Mouse (Mus musculus) CH12.LX (cell line): ENCODE results near the gene Atp6v0c. TPM values are rescaled to one million over a fixed set of nuclear protein-coding genes. Genes with fewer than 3 reads are reported as not detected.
A peak's percentile ranks its signal among the peaks of the same experiment; 100 is the strongest.
"Not testable (repeated sequence)": the region's sequence is repeated elsewhere in the genome, so short reads cannot be mapped to it uniquely, and the experiment has no call there.

Source experiments
- DNase-seq: peaks from one replicate; pipeline ENCODE4 v3.0.0-alpha.2; 2013; ENCODE audit errors: extremely low read depth
- H3K27ac ChIP-seq: 2 replicates; pipeline ENCODE4 v1.5.1; 2012; ENCODE audit warnings: low read depth, mild to moderate bottlenecking, control low read depth, moderate library complexity; ENCODE audit not compliant: insufficient read depth
- H3K27me3 ChIP-seq: replicated peaks from 2 replicates; pipeline ENCODE3; 2012; ENCODE audit warnings: inconsistent platforms
- H3K36me3 ChIP-seq, 2 experiments: replicated peaks in 1 of 2; 2 replicates each; pipeline versions ENCODE3 to v1.6.1; 2012; ENCODE audit warnings: inconsistent platforms in 1 of 2, low read length in 1 of 2, mild to moderate bottlenecking in 1 of 2, mixed read lengths in 1 of 2, moderate library complexity in 1 of 2; ENCODE audit not compliant: control insufficient read depth in 1 of 2, insufficient read depth in 1 of 2
- H3K4me1 ChIP-seq, 2 experiments: 2 replicates each; pipeline ENCODE4 v1.6.1; 2012; ENCODE audit warnings: inconsistent platforms in 1 of 2, moderate library complexity in 1 of 2; ENCODE audit not compliant: insufficient read depth in 2 of 2, control insufficient read depth in 1 of 2
- H3K4me2 ChIP-seq: 2 replicates; pipeline ENCODE4 v1.6.1; 2012; ENCODE audit warnings: low read depth, mild to moderate bottlenecking, control low read depth; ENCODE audit not compliant: poor library complexity, insufficient read depth, severe bottlenecking
- H3K4me3 ChIP-seq, 3 experiments: fragments of 150-350 bp in 1 of 3; sonication (generic) in 1 of 3; replicated peaks in 1 of 3; 2 replicates each; pipeline versions ENCODE3 to v1.5.1; 2011 to 2012; ENCODE audit warnings: low read depth in 2 of 3, low read length in 2 of 3, mild to moderate bottlenecking in 2 of 3, moderate library complexity in 2 of 3, control low read depth in 1 of 3, improper control_type of control experiment in 1 of 3, inconsistent platforms in 1 of 3, mixed read lengths in 1 of 3; ENCODE audit not compliant: poor library complexity in 1 of 3
- H3K79me2 ChIP-seq: replicated peaks from 2 replicates; pipeline ENCODE4 v1.6.1; 2012; ENCODE audit warnings: mild to moderate bottlenecking, moderate library complexity; ENCODE audit not compliant: control insufficient read depth, poor library complexity, insufficient read depth, severe bottlenecking; ENCODE audit errors: extremely low read depth
- H3K9ac ChIP-seq: 2 replicates; pipeline ENCODE4 v1.6.1; 2012; ENCODE audit warnings: low read depth, mild to moderate bottlenecking, control low read depth, moderate library complexity; ENCODE audit not compliant: insufficient read depth
- H3K9me3 ChIP-seq: replicated peaks from 2 replicates; pipeline ENCODE3; 2012; ENCODE audit warnings: low read length, inconsistent platforms, mixed read lengths
- CHD1 ChIP-seq: IDR thresholded peaks from 2 replicates; pipeline ENCODE4 v1.6.1; 2012; ENCODE audit warnings: low read depth, low read length, improper control_type of control experiment, inconsistent platforms
- CTCF ChIP-seq, 2 experiments: IDR thresholded peaks in 1 of 2; conservative IDR thresholded peaks in 1 of 2; 2 replicates each; pipeline ENCODE4 v1.5.1; 2011 to 2012; ENCODE audit warnings: low read depth in 2 of 2, low read length in 2 of 2, improper control_type of control experiment in 1 of 2, inconsistent platforms in 1 of 2, mild to moderate bottlenecking in 1 of 2, moderate library complexity in 1 of 2
- EP300 ChIP-seq: IDR thresholded peaks from 2 replicates; pipeline ENCODE4 v1.6.1; 2011; ENCODE audit warnings: low read length, improper control_type of control experiment
- HCFC1 ChIP-seq: IDR thresholded peaks from 2 replicates; pipeline ENCODE4 v1.6.1; 2012; ENCODE audit warnings: low read depth, mild to moderate bottlenecking, inconsistent platforms, low read length, improper control_type of control experiment
- IRF4 ChIP-seq: IDR thresholded peaks from 2 replicates; pipeline ENCODE4 v1.6.1; 2014; ENCODE audit warnings: low read depth, mild to moderate bottlenecking, inconsistent platforms, low read length, improper control_type of control experiment
- JUND ChIP-seq: conservative IDR thresholded peaks from 2 replicates; pipeline ENCODE4 v1.6.1; 2011; ENCODE audit warnings: low read depth, low read length, improper control_type of control experiment
- NELFE ChIP-seq: IDR thresholded peaks from 2 replicates; pipeline ENCODE4 v1.6.1; 2011; ENCODE audit warnings: low read depth, low read length, improper control_type of control experiment
- RCOR1 ChIP-seq: conservative IDR thresholded peaks from 2 replicates; pipeline ENCODE4 v1.6.1; 2012; ENCODE audit warnings: low read depth, mild to moderate bottlenecking, inconsistent platforms, low read length, improper control_type of control experiment
- ZC3H11A ChIP-seq: IDR thresholded peaks from 2 replicates; pipeline ENCODE4 v1.6.1; 2012; ENCODE audit warnings: low read depth, mild to moderate bottlenecking, inconsistent platforms, low read length, improper control_type of control experiment
- ZNF384 ChIP-seq: IDR thresholded peaks from 2 replicates; pipeline ENCODE4 v1.6.1; 2012; ENCODE audit warnings: low read depth, low read length, improper control_type of control experiment, inconsistent platforms
- dilution Hi-C: fragments of 300-500 bp; cut with MboI; formaldehyde crosslinking; loops from 2 replicates; pipeline ENCODE4 v1.14.3; 2020; ENCODE audit warnings: low sequenced_read_pairs; ENCODE audit not compliant: extremely low pct_unique_long_range_greater_than_20kb, extremely low pct_ligation_motif_present
- in situ Hi-C: fragments of 300-500 bp; cut with MboI; formaldehyde crosslinking; loops from 3 replicates; pipeline ENCODE4 v1.14.3; 2019; ENCODE audit warnings: low sequenced_read_pairs, low pct_ligation_motif_present, low pct_unique_long_range_greater_than_20kb, mixed read lengths
- polyA plus RNA-seq: library from polyadenylated mRNA; unstranded; fragments of >175 nt; gene quantifications from 2 replicates; pipeline ENCODE4 v1.2.1, GENCODE M21; 2012; ENCODE audit warnings: low read depth; ENCODE audit not compliant: insufficient read length
- total RNA-seq, 2 experiments: library from RNA; depleted of rRNA; stranded (reverse); fragments of 300-350 nt in 1 of 2; fragments of >200 nt in 1 of 2; gene quantifications; 2 replicates each; pipeline ENCODE4 v1.2.3; 2012 to 2014

The Atp6v0c gene
- total and polyA plus RNA-seq, 3 experiments: 49.1 to 407 (median 83.2) TPM

DNA sequence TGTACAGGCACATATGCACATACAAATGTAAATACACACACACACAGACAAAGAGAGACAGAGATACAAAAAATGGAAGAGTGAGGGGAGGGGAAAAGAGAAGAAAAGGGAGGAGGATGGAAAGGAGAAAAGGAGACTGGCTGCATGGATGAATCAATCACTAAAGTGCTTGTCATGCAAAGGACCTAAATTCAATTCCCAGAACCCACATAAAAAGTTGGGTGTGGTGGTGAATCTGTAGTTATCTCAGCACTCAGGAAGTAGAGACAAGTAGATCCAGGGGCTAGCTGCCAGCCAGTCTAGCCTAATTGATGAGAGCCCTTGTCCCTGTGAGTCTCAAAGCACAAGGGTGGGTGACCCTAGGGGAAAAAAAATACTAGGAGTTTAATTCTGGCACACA is 35.4 kb downstream of the Atp6v0c start:
- no peak overlapping the region for H3K9ac ChIP-seq
- peaks cover 27% of the 10 kb centered on the region for H3K79me2 ChIP-seq
- TF ChIP-seq ZNF384: no peak
- TF ChIP-seq HCFC1: no peak
- TF ChIP-seq JUND: no peak
- no peak for TF ChIP-seq CHD1
- TF ChIP-seq EP300: no peak
- no peak for TF ChIP-seq NELFE
- in situ Hi-C loops (no loop called here), dilution Hi-C loops (no loop called here)
- DNase-seq: no peak
- no peak overlapping the region for H3K4me3 ChIP-seq
- H3K27ac ChIP-seq: no peak overlapping the region
- no peaks in the 10 kb centered on the region for H3K9me3 ChIP-seq
- H3K27me3 ChIP-seq: no peaks in the 10 kb centered on the region
- H3K4me1 ChIP-seq: peaks cover under 1 to 44% of the 10 kb centered on the region in 2 experiments; a peak in 3 of 4 replicates
- H3K4me2 ChIP-seq: no peak overlapping the region
- peaks cover 0 to 27% of the 10 kb centered on the region in 2 experiments for H3K36me3 ChIP-seq

DNA sequence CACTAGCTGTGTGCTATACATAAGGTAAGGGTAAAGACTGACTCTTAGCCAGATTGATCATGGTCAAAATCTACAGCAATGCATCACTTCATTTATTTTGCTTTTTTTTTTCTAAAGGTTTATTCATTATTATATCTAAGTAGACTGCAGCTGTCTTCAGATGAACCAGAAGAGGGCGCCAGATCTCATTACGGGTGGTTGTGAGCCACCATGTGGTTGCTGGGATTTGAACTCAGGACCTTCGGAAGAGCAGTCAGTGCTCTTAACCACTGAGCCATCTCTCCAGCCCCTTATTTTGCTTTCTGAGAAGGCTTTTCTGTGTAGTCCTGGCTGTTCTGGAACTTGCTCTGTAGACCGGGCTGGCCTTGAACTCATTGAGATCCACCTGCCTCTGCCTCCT is 36.6 kb downstream of the Atp6v0c start:
- H3K4me3 ChIP-seq, H3K27me3 ChIP-seq, H3K9ac ChIP-seq, DNase-seq, H3K27ac ChIP-seq, in situ Hi-C loops, dilution Hi-C loops, H3K9me3 ChIP-seq, H3K4me2 ChIP-seq: not testable (repeated sequence)
- Histone ChIP-seq H3K79me2 (peaks cover 26% of the 10 kb centered on the region), H3K36me3 (peaks cover 0 to 23% of the 10 kb centered on the region in 2 experiments), H3K4me1 (peaks cover 0 to 33% of the 10 kb centered on the region in 2 experiments; a peak in 2 of 4 replicates)
- peak in 1 of 2 experiments; percentile 42; a peak in 1 of 4 replicates for TF ChIP-seq CTCF (conservative IDR thresholded peaks at IDR 0.05 in 1 of 2, IDR thresholded peaks at IDR 0.05 in 1 of 2; ENCODE audit: low read depth in 2 of 2, low read length in 2 of 2)
- TF ChIP-seq, all 38 proteins: peak for 1; not testable (repeated sequence) for 37

DNA sequence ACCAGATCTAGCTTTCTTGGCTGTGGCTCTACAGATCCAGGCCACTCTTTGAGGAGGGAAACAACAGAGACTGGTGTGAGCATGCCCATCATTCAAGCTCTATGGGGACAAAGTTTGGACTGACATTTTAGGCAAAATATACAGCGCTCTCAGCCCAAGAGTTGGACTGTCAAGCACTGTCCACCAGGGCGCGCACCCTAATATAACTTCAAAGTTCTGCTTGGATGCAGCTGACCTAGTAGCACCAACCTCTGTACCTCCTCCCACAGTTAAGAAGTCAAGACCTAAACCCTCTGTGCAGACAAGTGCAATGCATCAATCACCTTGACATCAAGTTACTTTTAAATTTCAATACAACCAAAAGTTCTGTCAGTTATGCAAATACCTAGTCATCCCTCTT is 37.9 kb downstream of the Atp6v0c start:
- TF ChIP-seq ZC3H11A (no peak), CTCF (conservative IDR thresholded peaks at IDR 0.05 in 1 of 2, IDR thresholded peaks at IDR 0.05 in 1 of 2; ENCODE audit: low read depth in 2 of 2, low read length in 2 of 2) (peak in 1 of 2 experiments; percentile 35; a peak in 2 of 4 replicates), IRF4 (no peak), RCOR1 (no peak)
- Histone ChIP-seq H3K27ac (no peak overlapping the region), H3K79me2 (peaks cover 20% of the 10 kb centered on the region), H3K36me3 (peaks cover 0 to 21% of the 10 kb centered on the region in 2 experiments), H3K4me2 (no peak overlapping the region), H3K4me1 (peaks cover 2 to 30% of the 10 kb centered on the region in 2 experiments; a peak in 3 of 4 replicates), H3K9ac (no peak overlapping the region), H3K27me3 (no peaks in the 10 kb centered on the region), H3K9me3 (no peaks in the 10 kb centered on the region), H3K4me3 (no peak overlapping the region)
- dilution Hi-C loops: no loop called here
- DNase-seq: no peak
- in situ Hi-C loops: no loop called here

DNA sequence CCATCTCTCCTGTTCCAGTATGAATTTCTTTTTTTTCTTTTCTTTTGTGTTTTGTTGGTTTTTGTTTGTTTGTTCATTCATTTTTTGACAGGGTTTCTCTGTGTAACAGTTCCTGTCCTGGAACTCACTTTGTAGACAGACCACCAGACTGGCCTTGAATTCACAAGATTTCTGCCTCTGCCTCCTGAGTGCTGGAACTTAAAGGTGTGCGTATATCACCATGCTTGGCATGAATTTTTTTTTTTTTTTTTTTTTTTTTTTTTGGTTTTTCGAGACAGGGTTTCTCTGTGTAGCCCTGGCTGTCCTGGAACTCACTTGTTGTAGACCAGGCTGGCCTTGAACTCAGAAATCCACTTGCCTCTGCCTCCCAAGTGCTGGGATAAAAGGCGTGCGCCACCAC is 40.3 kb downstream of the Atp6v0c start:
- dilution Hi-C loops, H3K27me3 ChIP-seq: not testable (repeated sequence)
- peaks cover 0 to 18% of the 10 kb centered on the region in 2 experiments for H3K36me3 ChIP-seq

More for the DNA sequence above, 40.3 kb downstream of the Atp6v0c start:
- H3K9ac ChIP-seq, in situ Hi-C loops, H3K9me3 ChIP-seq, H3K4me3 ChIP-seq, H3K27ac ChIP-seq, H3K4me2 ChIP-seq, DNase-seq: not testable (repeated sequence)
- Histone ChIP-seq H3K79me2 (peaks cover 21% of the 10 kb centered on the region), H3K4me1 (peaks cover 6 to 34% of the 10 kb centered on the region in 2 experiments; a peak in 3 of 4 replicates)
